Mouse (Mus musculus) hindbrain, embryonic 11.5 days (tissue): ENCODE measurements around the gene Msantd1. TPM values are rescaled to one million over a fixed set of nuclear protein-coding genes. Genes with fewer than 3 reads are reported as not detected.

ENCODE experiments used
- ATAC-seq: fragments of 200-750 bp; cut with Nextera tagmentation; 2 replicates; pipeline ENCODE4 v1.8.0; 2017; ENCODE audit warnings: mild to moderate bottlenecking, moderate TSS enrichment, moderate library complexity; ENCODE audit not compliant: low FRiP score
- DNase-seq: peaks from one replicate; pipeline ENCODE4 v3.0.0-alpha.2; 2015; ENCODE audit warnings: low spot score
- H3K27ac ChIP-seq: fragments of 300-500 bp; sonication (generic); 2 replicates; pipeline ENCODE4 v1.5.1; 2014; ENCODE audit warnings: mild to moderate bottlenecking, low read depth, low read length
- H3K27me3 ChIP-seq: fragments of 300-500 bp; sonication (generic); 2 replicates; pipeline ENCODE4 v1.6.1; 2014; ENCODE audit warnings: mild to moderate bottlenecking, low read length, moderate library complexity, mixed read lengths; ENCODE audit not compliant: control insufficient read depth, insufficient read depth
- H3K36me3 ChIP-seq: fragments of 300-500 bp; sonication (generic); 2 replicates; pipeline ENCODE4 v1.6.1; 2014; ENCODE audit warnings: mild to moderate bottlenecking, low read length, moderate library complexity, mixed read lengths; ENCODE audit not compliant: control insufficient read depth, insufficient read depth
- H3K4me1 ChIP-seq: fragments of 300-500 bp; sonication (generic); replicated peaks from 2 replicates; pipeline ENCODE4 v1.6.1; 2014; ENCODE audit warnings: low read length, mixed read lengths; ENCODE audit not compliant: control insufficient read depth, insufficient read depth
- H3K4me2 ChIP-seq: fragments of 300-500 bp; sonication (generic); replicated peaks from 2 replicates; pipeline ENCODE4 v1.6.1; 2014; ENCODE audit warnings: mild to moderate bottlenecking, low read depth, low read length
- H3K4me3 ChIP-seq: fragments of 300-500 bp; sonication (generic); 2 replicates; pipeline ENCODE4 v1.5.1; 2014; ENCODE audit warnings: low read depth, low read length
- H3K9ac ChIP-seq: fragments of 300-500 bp; sonication (generic); 2 replicates; pipeline ENCODE4 v1.6.1; 2014; ENCODE audit warnings: low read depth, low read length
- H3K9me3 ChIP-seq: fragments of 300-500 bp; sonication (generic); 2 replicates; pipeline ENCODE4 v1.6.1; 2016; ENCODE audit warnings: low read length; ENCODE audit not compliant: control insufficient read depth
- WGBS: fragments of 180-500 bp; shearing (Covaris S2); extraction: QIAGEN DNeasy Blood & Tissue Kit; methylation state at CpG from one replicate; pipeline ENCODE4 v1.1.7; 2014; 5-methylcytosine and 5-hydroxymethylcytosine counted together
- polyA plus RNA-seq: library from polyadenylated mRNA; unstranded; fragments of >200 nt; fragmentation: Nextera tagmentation; extraction: Ambion mirVana; gene quantifications from 2 replicates; pipeline ENCODE4 v1.2.1, GENCODE M21; 2014

Msantd1 gene
- polyA plus RNA-seq, 1 experiment from 2014 or later, result 1.7 TPM

DNA sequence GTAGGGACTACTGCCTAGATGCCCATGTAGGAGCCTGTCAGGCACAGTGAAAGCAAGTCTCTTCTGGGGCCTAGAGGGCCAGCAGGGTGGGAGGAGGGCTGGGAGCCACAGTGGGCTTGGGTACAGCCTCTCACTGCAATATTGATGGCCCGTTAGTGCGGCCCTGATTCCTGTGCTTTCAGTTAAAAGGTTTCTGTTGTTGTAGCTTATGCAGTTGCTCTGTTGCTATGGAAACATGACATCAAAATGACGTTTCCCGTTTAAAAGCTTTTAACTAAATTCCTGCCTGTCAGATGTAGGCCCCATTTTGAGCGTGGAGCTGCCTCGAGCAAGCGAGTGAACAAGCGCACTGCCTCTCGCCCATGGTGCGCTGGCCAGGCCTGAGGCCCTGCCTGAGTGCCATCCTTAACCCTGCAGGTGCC is 9.4 kb downstream of the Msantd1 start:
- Histone ChIP-seq H3K4me3 (no peak overlapping the region), H3K9me3 (no peaks in the 10 kb centered on the region), H3K9ac (no peak overlapping the region), H3K27me3 (no peaks in the 10 kb centered on the region), H3K27ac (no peak overlapping the region), H3K4me1 (no peaks in the 10 kb centered on the region), H3K4me2 (no peak overlapping the region), H3K36me3 (no peaks in the 10 kb centered on the region)
- WGBS, result 67% methylated on average over 10 of the region's 10 CpGs
- DNase-seq, result no peak
- no peak for ATAC-seq

DNA sequence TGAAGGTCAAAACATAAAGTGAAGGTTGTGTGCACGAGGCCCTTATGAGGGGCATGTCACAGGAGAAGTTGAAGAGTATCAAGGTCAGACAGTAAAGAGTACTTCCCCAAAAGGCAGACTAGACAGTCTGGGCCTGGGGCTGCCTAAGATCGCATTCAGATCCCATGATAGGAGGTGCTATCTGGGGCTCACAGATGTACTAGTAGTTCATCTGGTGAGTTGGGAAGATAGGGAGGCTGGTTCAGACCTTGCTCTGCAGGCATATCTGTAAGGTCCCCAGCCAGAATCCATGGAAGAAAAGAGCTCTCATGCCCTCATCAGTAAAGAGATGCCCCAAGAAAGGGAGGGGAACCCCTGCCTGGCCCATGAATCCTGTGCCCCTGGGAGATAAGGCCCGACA is 11.0 kb downstream of the Msantd1 start:
- ATAC-seq, result no peak

DNA sequence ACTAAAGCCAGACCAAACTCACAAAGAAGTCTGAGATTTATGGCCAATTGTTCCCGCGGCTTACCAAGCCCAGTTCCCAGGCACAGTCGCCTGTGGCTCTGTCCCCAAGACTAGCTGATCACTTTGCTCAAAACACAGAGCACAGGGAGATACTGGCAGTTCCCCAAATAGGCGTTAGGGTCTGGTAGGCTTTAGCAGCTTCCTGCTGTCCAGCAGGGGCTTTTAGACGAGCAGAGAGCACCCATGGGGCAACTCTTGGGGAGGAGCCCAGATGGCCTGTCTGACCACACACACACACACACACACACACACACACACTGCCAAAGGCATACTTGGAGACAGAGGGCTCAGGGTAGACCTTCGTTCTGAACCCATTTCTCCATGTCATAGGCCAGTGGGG is 14.7 kb downstream of the Msantd1 start:
- DNase-seq (no peak), ATAC-seq (no peak)
- no peaks in the 10 kb centered on the region for H3K27me3 ChIP-seq
- H3K9me3 ChIP-seq, result no peaks in the 10 kb centered on the region
- WGBS, result 74% methylated on average over 6 of the region's 6 CpGs
- peaks cover 4% of the 10 kb centered on the region; the same call in 1 of the 2 replicates for H3K36me3 ChIP-seq
- H3K27ac ChIP-seq, result no peak overlapping the region
- H3K4me2 ChIP-seq, result no peak overlapping the region
- no peak overlapping the region for H3K9ac ChIP-seq
- no peaks in the 10 kb centered on the region for H3K4me1 ChIP-seq
- no peak overlapping the region for H3K4me3 ChIP-seq

More for the DNA sequence above, 11.0 kb downstream of the Msantd1 start:
- no peak overlapping the region for H3K9ac ChIP-seq
- H3K27ac ChIP-seq, result no peak overlapping the region
- 94% methylated on average over 3 of the region's 3 CpGs for WGBS
- H3K4me2 ChIP-seq, result no peak overlapping the region
- no peak overlapping the region for H3K4me3 ChIP-seq
- no peaks in the 10 kb centered on the region for H3K9me3 ChIP-seq
- H3K27me3 ChIP-seq, result no peaks in the 10 kb centered on the region
- no peaks in the 10 kb centered on the region for H3K4me1 ChIP-seq
- DNase-seq, result no peak
- peaks cover 4% of the 10 kb centered on the region; the same call in 1 of the 2 replicates for H3K36me3 ChIP-seq

DNA sequence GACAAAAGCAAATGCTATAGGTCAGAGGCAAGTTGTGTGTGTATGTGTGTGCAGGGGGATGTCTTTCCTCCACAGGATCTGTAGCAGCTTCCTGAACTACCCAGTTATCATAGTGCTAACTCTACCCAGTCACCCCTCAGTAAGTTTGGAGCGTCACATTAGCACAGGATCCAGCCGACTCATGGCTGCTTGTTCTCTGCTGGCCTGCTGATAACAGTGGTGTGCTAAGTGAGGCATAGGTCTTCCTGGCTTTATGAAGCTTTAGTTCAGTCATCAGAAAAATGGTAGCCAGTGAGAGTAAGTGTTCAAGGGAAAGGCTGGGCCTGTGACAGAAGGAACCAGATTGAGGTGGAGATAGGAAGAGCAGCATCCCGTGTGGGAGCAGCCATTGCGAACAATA is 16.1 kb downstream of the Msantd1 start:
- WGBS, result 97% methylated on average over 4 of the region's 4 CpGs
- Histone ChIP-seq H3K4me3 (no peak overlapping the region), H3K9me3 (no peaks in the 10 kb centered on the region), H3K9ac (no peak overlapping the region), H3K36me3 (peaks cover 4% of the 10 kb centered on the region; the same call in 1 of the 2 replicates), H3K4me2 (no peak overlapping the region), H3K27ac (no peak overlapping the region), H3K4me1 (no peaks in the 10 kb centered on the region), H3K27me3 (no peaks in the 10 kb centered on the region)
- ATAC-seq (no peak), DNase-seq (no peak)

DNA sequence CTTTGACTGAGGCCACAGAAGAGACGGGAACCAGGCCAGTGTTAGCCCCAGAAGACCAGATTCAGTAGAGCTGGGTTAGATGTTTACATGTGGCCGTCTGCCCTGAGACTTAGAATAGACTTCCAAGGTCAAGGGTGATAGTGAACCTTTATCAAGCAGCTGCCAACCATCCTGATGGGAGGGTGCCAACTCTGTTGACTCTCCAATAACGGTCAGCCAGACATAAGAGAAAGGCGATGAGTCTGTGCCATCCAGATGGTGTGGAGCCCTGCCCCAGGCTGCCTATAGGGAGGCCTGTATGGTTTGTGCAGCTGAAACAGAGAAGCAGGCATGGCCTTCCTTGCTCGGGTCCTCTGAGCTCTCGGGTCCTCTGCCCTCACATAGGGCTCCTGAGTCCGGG is 16.7 kb downstream of the Msantd1 start:
- Histone ChIP-seq H3K36me3 (peaks cover 4% of the 10 kb centered on the region; the same call in 1 of the 2 replicates), H3K4me2 (no peak overlapping the region), H3K4me1 (no peaks in the 10 kb centered on the region), H3K9me3 (no peaks in the 10 kb centered on the region), H3K27me3 (no peaks in the 10 kb centered on the region), H3K27ac (no peak overlapping the region), H3K9ac (no peak overlapping the region), H3K4me3 (no peak overlapping the region)
- no peak for DNase-seq
- 89% methylated on average over 7 of the region's 7 CpGs for WGBS
- ATAC-seq, result no peak

DNA sequence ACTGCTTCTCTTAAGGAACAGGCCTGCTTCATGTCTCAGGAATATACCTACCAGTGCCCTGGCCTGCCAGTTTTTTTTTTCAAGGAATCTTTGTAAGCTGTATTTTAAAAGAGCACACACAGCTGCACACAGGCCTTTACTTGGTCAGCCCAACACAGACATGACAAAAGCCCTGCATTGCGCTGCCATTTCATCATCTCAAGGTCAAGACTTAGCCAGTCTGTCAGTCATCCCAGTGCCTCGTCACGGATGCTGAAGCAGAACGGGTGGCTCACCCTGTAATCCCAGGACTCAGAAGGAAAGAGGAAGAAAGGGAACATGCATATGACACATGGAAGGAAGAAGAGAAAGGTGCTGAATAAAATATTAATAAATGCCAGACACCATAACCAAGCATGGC is 19.8 kb downstream of the Msantd1 start:
- no peak overlapping the region for H3K4me3 ChIP-seq
- no peak overlapping the region for H3K27ac ChIP-seq
- H3K36me3 ChIP-seq, result peaks cover 4% of the 10 kb centered on the region; the same call in 1 of the 2 replicates
- DNase-seq, result no peak
- ATAC-seq, result no peak
- no peaks in the 10 kb centered on the region for H3K27me3 ChIP-seq
- WGBS, result 87% methylated on average over 4 of the region's 4 CpGs
- no peaks in the 10 kb centered on the region for H3K9me3 ChIP-seq
- H3K4me2 ChIP-seq, result no peak overlapping the region
- no peak overlapping the region for H3K9ac ChIP-seq
- peaks cover 3% of the 10 kb centered on the region; the same call in 1 of the 2 replicates for H3K4me1 ChIP-seq

DNA sequence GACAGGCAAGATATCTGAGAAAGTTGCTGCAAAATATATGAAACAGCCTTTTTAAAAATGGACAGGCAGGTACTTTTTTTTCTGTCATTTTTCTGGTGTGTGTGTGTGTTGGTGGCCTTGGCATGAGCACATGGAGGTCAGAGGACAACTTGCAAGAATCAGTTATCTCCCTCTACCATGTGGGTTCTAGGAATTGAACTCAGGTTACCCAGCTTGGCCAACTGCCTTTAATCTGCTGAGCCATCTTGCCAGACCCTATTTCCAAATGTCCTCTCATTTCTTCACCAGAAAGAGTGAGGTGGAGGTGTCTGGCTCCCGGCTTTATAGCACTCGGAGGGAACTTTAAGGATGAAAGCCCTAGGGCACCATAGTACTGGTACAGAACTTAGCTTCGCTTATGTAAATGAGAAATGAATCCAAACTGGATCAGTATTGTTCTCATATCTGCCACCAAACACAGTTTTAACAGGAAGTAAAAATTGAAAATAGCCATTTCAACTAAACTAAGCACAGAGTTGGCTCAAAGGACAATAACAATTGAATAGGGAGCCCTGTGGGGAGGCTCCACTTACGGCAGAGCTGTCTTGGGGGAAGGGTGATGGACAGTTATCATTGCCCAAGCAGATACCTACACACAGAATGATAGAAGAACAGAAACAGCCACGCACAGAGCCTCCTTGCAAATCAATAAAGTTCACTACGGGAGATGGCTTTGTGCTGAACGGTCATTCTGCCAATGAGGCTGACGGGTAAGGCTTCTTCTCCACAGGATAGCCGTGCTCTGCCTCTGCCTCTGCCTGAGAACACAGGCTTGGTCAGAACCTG is 22.6 kb downstream of the Msantd1 start:
- H3K4me3 ChIP-seq, result no peak overlapping the region
- ATAC-seq (no peak), DNase-seq (no peak)
- H3K9ac ChIP-seq, result no peak overlapping the region
- no peaks in the 10 kb centered on the region for H3K9me3 ChIP-seq
- no peak overlapping the region for H3K4me2 ChIP-seq
- H3K36me3 ChIP-seq, result no peaks in the 10 kb centered on the region
- WGBS, result 68% methylated on average over 9 of the region's 9 CpGs
- peaks cover 3% of the 10 kb centered on the region; the same call in 1 of the 2 replicates for H3K4me1 ChIP-seq
- no peak overlapping the region for H3K27ac ChIP-seq
- no peaks in the 10 kb centered on the region for H3K27me3 ChIP-seq

DNA sequence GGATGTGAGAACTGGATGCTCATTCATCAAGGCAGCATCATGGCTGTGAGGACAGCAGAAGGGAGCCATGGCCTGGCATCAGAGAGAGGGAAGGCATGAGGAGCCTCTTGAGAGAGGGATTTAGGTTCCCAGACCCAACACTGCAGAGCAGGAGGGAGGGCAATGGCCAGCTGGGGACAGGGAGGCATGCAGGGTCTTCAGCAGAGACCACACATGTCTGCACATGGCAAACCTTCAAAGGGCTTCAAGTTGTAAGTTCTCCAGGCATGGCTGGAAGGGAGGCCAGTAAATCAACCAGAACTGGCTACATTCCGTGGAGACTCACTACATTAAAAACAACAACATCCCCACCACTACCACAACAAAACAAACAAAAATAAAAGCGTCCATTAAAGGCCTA is 23.3 kb downstream of the Msantd1 start:
- Histone ChIP-seq H3K9me3 (no peaks in the 10 kb centered on the region), H3K27ac (no peak overlapping the region)
- DNase-seq, result no peak

More for the DNA sequence above, 23.3 kb downstream of the Msantd1 start:
- no peak overlapping the region for H3K4me2 ChIP-seq
- no peak overlapping the region for H3K4me3 ChIP-seq
- ATAC-seq, result no peak
- H3K9ac ChIP-seq, result no peak overlapping the region
- peaks cover 3% of the 10 kb centered on the region; the same call in 1 of the 2 replicates for H3K4me1 ChIP-seq
- no peaks in the 10 kb centered on the region for H3K36me3 ChIP-seq
- WGBS, result 79% methylated on average over 2 of the region's 2 CpGs
- H3K27me3 ChIP-seq, result no peaks in the 10 kb centered on the region
